Mouse (Mus musculus) bone marrow, adult 2 months (tissue): ENCODE measurements around the gene Prkd2.

Source experiments
- CTCF ChIP-seq: fragments of 200-500 bp; IDR thresholded peaks from 2 replicates; pipeline ENCODE4 v1.5.1; 2011; ENCODE audit warnings: low read length, control low read depth; ENCODE audit not compliant: control insufficient read depth, insufficient read depth
- POLR2A ChIP-seq: fragments of 200-500 bp; IDR thresholded peaks from 2 replicates; pipeline ENCODE4 v1.6.1; 2011; ENCODE audit warnings: low read depth, mild to moderate bottlenecking, control low read depth, low read length, borderline replicate concordance; ENCODE audit not compliant: control insufficient read depth

GRCm38 (mm10) chr7:16909909-16910308, 67.2 kb downstream of the Prkd2 start:
- TF ChIP-seq CTCF (no peak), POLR2A (no peak)
